Mouse (Mus musculus) heart, adult 11 months (tissue): ENCODE results near the gene Stambp.
A peak's percentile ranks its signal among the peaks of the same experiment; 100 is the strongest.

Source experiments
- DNase-seq: peaks from one replicate; pipeline ENCODE4 v3.0.0; 2022

Stambp gene

GRCm38 (mm10) chr6:83568901-83569862 lies 3.3 kb downstream of the Stambp start:
- peak; percentile 81 for DNase-seq

- DNase-seq = no peak
Measured at GRCm38 (mm10) chr6:83555972-83556371, 16.6 kb downstream of the Stambp start.

- no peak for DNase-seq
Measured at GRCm38 (mm10) chr6:83548346-83548745, 24.2 kb downstream of the Stambp start.

GRCm38 (mm10) chr6:83545778-83546177 lies 26.8 kb downstream of the Stambp start:
- peak; percentile 56 for DNase-seq

GRCm38 (mm10) chr6:83541756-83542456 lies 30.6 kb downstream of the Stambp start:
- DNase-seq = peak; percentile 89

- no peak for DNase-seq
Measured at GRCm38 (mm10) chr6:83540017-83540416, 32.5 kb downstream of the Stambp start.

GRCm38 (mm10) chr6:83536795-83537059 lies 35.8 kb downstream of the Stambp start:
- DNase-seq = peak; percentile 72

GRCm38 (mm10) chr6:83536028-83536794 lies 36.3 kb downstream of the Stambp start, which contains the start of gene Actg2:
TSS of gene Actg2 (minus strand) at chr6:83536265.
- peak; percentile 74 for DNase-seq

- peak; percentile 50 for DNase-seq
Measured at GRCm38 (mm10) chr6:83532608-83533007, 39.9 kb downstream of the Stambp start.

GRCm38 (mm10) chr6:83523194-83523593 lies 49.3 kb downstream of the Stambp start:
- no peak for DNase-seq

GRCm38 (mm10) chr6:83521784-83522183 lies 50.7 kb downstream of the Stambp start:
- DNase-seq = no peak

- no peak for DNase-seq
Measured at GRCm38 (mm10) chr6:83518637-83519036, 53.9 kb downstream of the Stambp start.

GRCm38 (mm10) chr6:83515172-83515571 lies 57.4 kb downstream of the Stambp start:
- peak; percentile 37 for DNase-seq

- DNase-seq = peak; percentile 93
Measured at GRCm38 (mm10) chr6:83512495-83512894, 60.0 kb downstream of the Stambp start.

- DNase-seq = peak; percentile 84
Measured at GRCm38 (mm10) chr6:83510210-83510609, 62.3 kb downstream of the Stambp start.

- DNase-seq = peak; percentile 80
Measured at GRCm38 (mm10) chr6:83509442-83509841, 63.1 kb downstream of the Stambp start.

GRCm38 (mm10) chr6:83507168-83507546 lies 65.4 kb downstream of the Stambp start:
- DNase-seq = no peak

- DNase-seq = peak; percentile 100
Measured at GRCm38 (mm10) chr6:83506258-83507167, 66.0 kb downstream of the Stambp start, which contains the start of gene Dguok. TSS of gene Dguok (minus strand) at chr6:83506969.

- no peak for DNase-seq
Measured at GRCm38 (mm10) chr6:83505554-83505953, 67.0 kb downstream of the Stambp start.

- DNase-seq = no peak
Measured at GRCm38 (mm10) chr6:83503361-83503760, 69.2 kb downstream of the Stambp start.

- peak; percentile 97 for DNase-seq
Measured at GRCm38 (mm10) chr6:83502656-83503055, 69.9 kb downstream of the Stambp start.
